Mouse (Mus musculus): Measurements from ENCODE around the gene Gng2. TPM values are rescaled to one million over a fixed set of nuclear protein-coding genes. Genes with fewer than 3 reads are reported as not detected.

Gene Gng2
- 20.8 and 24.3 TPM in 2 replicates for polyA plus RNA-seq (2015; fragmentation: Nextera tagmentation; extraction: Ambion mirVana)

DNA sequence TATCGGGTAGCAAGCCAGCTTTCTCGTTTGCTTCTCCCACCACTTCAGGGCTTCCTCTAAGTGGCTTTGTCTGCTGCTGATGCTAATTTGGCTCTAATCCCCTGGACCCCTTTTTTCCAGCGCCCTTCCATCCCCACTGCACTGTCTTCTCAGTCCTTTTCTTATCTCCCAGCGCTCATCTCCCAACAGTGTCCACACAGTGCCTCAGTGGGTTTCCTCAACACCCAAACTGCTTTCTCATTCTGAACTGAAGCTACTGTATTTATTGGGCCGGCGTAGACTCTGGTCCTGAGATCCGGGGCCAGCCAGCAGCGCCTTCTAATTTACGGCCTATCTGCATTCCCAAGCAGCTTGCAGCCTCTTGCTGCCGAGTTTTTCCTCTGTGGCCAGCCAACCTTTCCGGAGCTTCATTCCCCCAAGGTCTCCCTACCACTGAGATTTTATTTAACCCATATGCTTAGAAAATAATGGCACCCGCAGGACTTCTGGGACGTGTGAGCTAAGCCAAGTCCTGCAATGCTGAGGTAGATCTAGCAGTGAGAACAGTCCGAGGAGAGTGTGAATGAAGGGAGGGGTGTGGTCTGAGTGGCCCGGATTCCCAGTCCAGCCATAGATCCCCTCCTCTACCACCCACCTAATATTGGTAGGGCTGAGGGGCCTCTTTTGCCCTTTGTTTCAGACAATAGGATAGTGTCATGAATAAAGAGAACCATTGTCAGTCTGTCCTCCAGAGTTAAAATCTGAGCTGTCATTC, at the start of gene Gng2:
Gene Gng2, minus strand, starts transcription at position 357 of the 754 bp plus-strand sequence.

GRCm38 (mm10) chr14:19823321-19824142, 153.9 kb downstream of the Gng2 start, which contains the start of gene Rtraf:
Rtraf (minus strand) TSS chr14:19823824.

Other genes with a start within 250 kb of the Gng2 start
- 36.4 and 41.0 TPM in 2 replicates for gene Nid2, start 226.4 kb downstream of the Gng2 start, polyA plus RNA-seq (2015; fragmentation: Nextera tagmentation; extraction: Ambion mirVana)
- 162 and 185 TPM in 2 replicates for gene Rtraf, start 153.8 kb downstream of the Gng2 start, polyA plus RNA-seq (2015; fragmentation: Nextera tagmentation; extraction: Ambion mirVana)
- gene Saysd1, start 160.9 kb upstream of the Gng2 start, polyA plus RNA-seq (2015; fragmentation: Nextera tagmentation; extraction: Ambion mirVana) = 12.7 and 13.0 TPM in 2 replicates
- 3.8 and 4.2 TPM in 2 replicates for gene Kcnk5, start 204.2 kb upstream of the Gng2 start, polyA plus RNA-seq (2015; fragmentation: Nextera tagmentation; extraction: Ambion mirVana)

Data from urinary bladder, postnatal 0 days (tissue).